Mouse (Mus musculus) embryonic facial prominence, embryonic 13.5 days (tissue): ENCODE results near the gene Mapk8. TPM values are rescaled to one million over a fixed set of nuclear protein-coding genes. Genes with fewer than 3 reads are reported as not detected.

Experiments used
- ATAC-seq: fragments of 200-750 bp; cut with Nextera tagmentation; 2 replicates; pipeline ENCODE4 v1.8.0; 2017; ENCODE audit warnings: low read depth; ENCODE audit not compliant: insufficient number of reproducible peaks, insufficient read depth, low FRiP score, low TSS enrichment
- H3K27ac ChIP-seq: fragments of 300-500 bp; sonication (generic); 2 replicates; pipeline ENCODE4 v1.5.1; 2015; ENCODE audit warnings: moderate library complexity, mild to moderate bottlenecking, inconsistent platforms
- H3K27me3 ChIP-seq: fragments of 300-500 bp; sonication (generic); 2 replicates; pipeline ENCODE4 v1.6.1; 2015; ENCODE audit warnings: mild to moderate bottlenecking, inconsistent platforms
- H3K36me3 ChIP-seq: fragments of 300-500 bp; sonication (generic); 2 replicates; pipeline ENCODE4 v1.6.1; 2015; ENCODE audit warnings: mild to moderate bottlenecking, inconsistent platforms
- H3K4me1 ChIP-seq: fragments of 300-500 bp; sonication (generic); 2 replicates; pipeline ENCODE4 v1.6.1; 2015; ENCODE audit warnings: inconsistent platforms
- H3K4me2 ChIP-seq: fragments of 300-500 bp; sonication (generic); 2 replicates; pipeline ENCODE4 v1.6.1; 2015; ENCODE audit warnings: moderate library complexity, mild to moderate bottlenecking, inconsistent platforms
- H3K4me3 ChIP-seq: fragments of 300-500 bp; sonication (generic); 2 replicates; pipeline ENCODE4 v1.5.1; 2015; ENCODE audit warnings: mild to moderate bottlenecking, inconsistent platforms
- H3K9ac ChIP-seq: fragments of 300-500 bp; sonication (generic); 2 replicates; pipeline ENCODE4 v1.6.1; 2015; ENCODE audit warnings: mild to moderate bottlenecking, inconsistent platforms
- H3K9me3 ChIP-seq: fragments of 300-500 bp; sonication (generic); 2 replicates; pipeline ENCODE4 v1.6.1; 2016; ENCODE audit warnings: inconsistent platforms
- WGBS: fragments of 180-500 bp; shearing (Covaris S2); methylation state at CpG from one replicate; pipeline ENCODE4 v1.1.7; 2015; ENCODE audit warnings: mixed read lengths; 5-methylcytosine and 5-hydroxymethylcytosine counted together
- polyA plus RNA-seq: library from polyadenylated mRNA; unstranded; fragments of >200 nt; fragmentation: Nextera tagmentation; extraction: Ambion mirVana; gene quantifications from 2 replicates; pipeline ENCODE4 v1.2.1, GENCODE M21; 2015

Mapk8 gene
- polyA plus RNA-seq, 1 experiment from 2014 or later, result 24.2 TPM

GRCm38 (mm10) chr14:33362807-33363206 is 84.2 kb downstream of the Mapk8 start:
- Histone ChIP-seq H3K36me3 (no peaks in the 10 kb centered on the region; the same call in 1 of the 2 replicates), H3K27ac (no peak overlapping the region), H3K4me2 (no peak overlapping the region), H3K9me3 (no peaks in the 10 kb centered on the region), H3K27me3 (0 out of 2 replicates have a peak, but pooled peaks cover 19% of the 10 kb centered on the region), H3K4me3 (no peak overlapping the region), H3K4me1 (peaks cover 15% of the 10 kb centered on the region; the same call in 1 of the 2 replicates), H3K9ac (0 out of 2 replicates have a peak overlapping the region, but pooled peaks have one; percentile 7)
- no peak for ATAC-seq
- 18% methylated on average over 10 of the region's 10 CpGs for WGBS

DNA sequence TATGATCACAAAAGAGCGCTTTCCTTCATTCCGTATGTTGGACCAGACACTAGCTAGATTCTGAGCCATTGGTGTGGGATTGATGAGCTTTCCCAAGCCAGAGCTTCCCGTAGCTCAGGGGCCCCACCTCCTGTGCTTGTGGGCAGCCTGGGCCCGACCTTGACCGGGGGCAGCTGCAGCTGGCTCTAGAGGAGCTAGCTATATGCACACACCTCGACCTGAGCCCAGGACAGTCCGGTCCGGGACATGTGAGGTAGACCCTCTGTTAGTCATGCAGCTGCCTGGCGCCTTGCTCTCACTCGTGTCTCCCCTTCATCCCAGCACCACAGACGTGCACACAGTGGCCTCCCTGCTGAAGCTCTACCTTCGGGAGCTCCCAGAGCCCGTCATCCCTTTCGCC is 84.8 kb downstream of the Mapk8 start:
- no peaks in the 10 kb centered on the region for H3K9me3 ChIP-seq
- H3K27ac ChIP-seq, result no peak overlapping the region
- WGBS, result 56% methylated on average over 14 of the region's 14 CpGs
- peaks cover 19% of the 10 kb centered on the region; the same call in 1 of the 2 replicates for H3K4me1 ChIP-seq
- no peak overlapping the region for H3K4me2 ChIP-seq
- H3K9ac ChIP-seq, result 0 out of 2 replicates have a peak overlapping the region, but pooled peaks have one; percentile 7
- no peaks in the 10 kb centered on the region; the same call in 1 of the 2 replicates for H3K36me3 ChIP-seq
- H3K27me3 ChIP-seq, result 0 out of 2 replicates have a peak, but pooled peaks cover 19% of the 10 kb centered on the region
- H3K4me3 ChIP-seq, result no peak overlapping the region
- ATAC-seq, result no peak

GRCm38 (mm10) chr14:33361546-33361945 is 85.4 kb downstream of the Mapk8 start:
- ATAC-seq, result no peak
- WGBS, result 45% methylated on average over 4 of the region's 4 CpGs
- no peak overlapping the region for H3K4me2 ChIP-seq

GRCm38 (mm10) chr14:33358891-33359290 is 88.1 kb downstream of the Mapk8 start:
- no peak overlapping the region for H3K4me2 ChIP-seq
- no peaks in the 10 kb centered on the region for H3K9me3 ChIP-seq
- H3K4me3 ChIP-seq, result no peak overlapping the region
- WGBS, result 86% methylated on average over 8 of the region's 8 CpGs
- H3K36me3 ChIP-seq, result no peaks in the 10 kb centered on the region
- no peak for ATAC-seq
- H3K4me1 ChIP-seq, result peaks cover 23% of the 10 kb centered on the region; the same call in 1 of the 2 replicates
- no peak overlapping the region for H3K27ac ChIP-seq
- H3K9ac ChIP-seq, result no peak overlapping the region
- H3K27me3 ChIP-seq, result 0 out of 2 replicates have a peak, but pooled peaks cover 19% of the 10 kb centered on the region

More at GRCm38 (mm10) chr14:33361546-33361945, 85.4 kb downstream of the Mapk8 start:
- H3K4me1 ChIP-seq, result peaks cover 19% of the 10 kb centered on the region; the same call in 1 of the 2 replicates
- no peaks in the 10 kb centered on the region for H3K36me3 ChIP-seq
- 0 out of 2 replicates have a peak, but pooled peaks cover 19% of the 10 kb centered on the region for H3K27me3 ChIP-seq
- no peak overlapping the region for H3K4me3 ChIP-seq
- H3K9ac ChIP-seq, result no peak overlapping the region
- H3K27ac ChIP-seq, result no peak overlapping the region
- no peaks in the 10 kb centered on the region for H3K9me3 ChIP-seq

GRCm38 (mm10) chr14:33357600-33358368 is 89.2 kb downstream of the Mapk8 start:
- WGBS, result 65% methylated on average over 12 of the region's 12 CpGs
- Histone ChIP-seq H3K27me3 (peaks cover 21% of the 10 kb centered on the region), H3K36me3 (no peaks in the 10 kb centered on the region), H3K27ac (no peak overlapping the region), H3K9me3 (no peaks in the 10 kb centered on the region), H3K4me3 (no peak overlapping the region), H3K9ac (no peak overlapping the region), H3K4me2 (no peak overlapping the region), H3K4me1 (peaks cover 22% of the 10 kb centered on the region; the same call in 1 of the 2 replicates)
- no peak for ATAC-seq

- Histone ChIP-seq H3K27ac (no peak overlapping the region), H3K36me3 (no peaks in the 10 kb centered on the region), H3K27me3 (peaks cover 32% of the 10 kb centered on the region), H3K9me3 (no peaks in the 10 kb centered on the region), H3K4me2 (no peak overlapping the region), H3K4me3 (no peak overlapping the region), H3K9ac (no peak overlapping the region), H3K4me1 (peaks cover 20% of the 10 kb centered on the region; the same call in 1 of the 2 replicates)
- ATAC-seq, result no peak
- WGBS, result 86% methylated on average over 5 of the region's 5 CpGs
Observed at GRCm38 (mm10) chr14:33355276-33355675, 91.7 kb downstream of the Mapk8 start.

DNA sequence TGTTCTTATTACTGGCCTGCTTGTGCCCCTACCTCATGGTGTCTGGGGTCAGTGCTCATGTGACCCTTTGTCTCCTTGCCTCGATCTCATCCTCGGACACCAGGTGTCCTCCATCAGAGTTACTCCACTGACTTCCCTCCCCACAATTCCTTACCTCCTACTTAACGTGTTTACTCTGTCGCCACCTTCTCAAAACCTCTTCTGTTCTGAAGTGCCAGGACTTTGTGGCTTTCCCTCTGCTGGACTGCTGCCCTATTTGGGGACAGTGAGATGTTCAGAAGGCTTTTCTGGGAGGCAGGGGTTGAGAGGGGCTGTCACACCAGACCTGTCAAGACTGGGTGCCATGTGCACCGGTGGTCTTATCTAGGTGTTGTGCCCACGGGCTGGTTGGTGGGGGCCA is 94.1 kb downstream of the Mapk8 start:
- Histone ChIP-seq H3K9me3 (no peaks in the 10 kb centered on the region), H3K4me1 (peaks cover 19% of the 10 kb centered on the region; the same call in 1 of the 2 replicates), H3K27ac (no peak overlapping the region), H3K4me2 (no peak overlapping the region), H3K9ac (no peak overlapping the region), H3K4me3 (no peak overlapping the region), H3K27me3 (peaks cover 51% of the 10 kb centered on the region), H3K36me3 (no peaks in the 10 kb centered on the region)
- ATAC-seq, result no peak
- 81% methylated on average over 6 of the region's 6 CpGs for WGBS

GRCm38 (mm10) chr14:33351984-33352722 is 94.8 kb downstream of the Mapk8 start:
- no peak overlapping the region for H3K27ac ChIP-seq
- no peaks in the 10 kb centered on the region for H3K9me3 ChIP-seq
- H3K4me2 ChIP-seq, result peak overlapping the region; percentile 91; the same call in 1 of the 2 replicates
- H3K36me3 ChIP-seq, result no peaks in the 10 kb centered on the region
- peaks cover 14% of the 10 kb centered on the region; the same call in 1 of the 2 replicates for H3K4me1 ChIP-seq
- no peak for ATAC-seq
- H3K9ac ChIP-seq, result no peak overlapping the region
- no peak overlapping the region for H3K4me3 ChIP-seq
- peaks cover 54% of the 10 kb centered on the region for H3K27me3 ChIP-seq
- WGBS, result 76% methylated on average over 6 of the region's 6 CpGs

DNA sequence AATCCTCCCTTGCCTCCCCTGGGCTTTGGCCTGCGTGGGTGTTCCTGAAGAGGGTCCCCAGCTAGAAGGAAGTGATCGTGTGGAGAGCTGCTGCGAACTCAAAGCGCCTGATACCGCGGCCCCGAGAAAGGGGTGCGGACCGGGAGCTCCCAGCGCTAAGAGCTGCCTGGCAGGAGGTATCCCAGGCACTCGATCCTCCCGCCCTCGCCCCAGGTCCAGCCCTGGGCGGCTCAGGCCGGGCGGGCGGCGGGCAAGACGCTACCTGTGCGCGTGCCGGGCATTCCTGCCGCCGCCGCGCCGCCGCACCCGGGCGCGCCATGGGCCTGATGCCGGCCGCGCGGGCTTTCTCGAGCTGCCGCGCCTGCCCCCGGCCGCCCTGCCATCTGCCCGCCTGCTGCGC is 95.9 kb downstream of the Mapk8 start:
- H3K4me2 ChIP-seq, result peak overlapping the region; percentile 91
- H3K9me3 ChIP-seq, result no peaks in the 10 kb centered on the region
- under 1% methylated on average over 32 of the region's 42 CpGs for WGBS
- 0 out of 2 replicates have a peak, but pooled peaks have one; percentile 64 for ATAC-seq
- H3K4me1 ChIP-seq, result peaks cover 14% of the 10 kb centered on the region; the same call in 1 of the 2 replicates
- H3K9ac ChIP-seq, result peak overlapping the region; percentile 74
- H3K27me3 ChIP-seq, result peaks cover 55% of the 10 kb centered on the region
- no peaks in the 10 kb centered on the region for H3K36me3 ChIP-seq
- H3K4me3 ChIP-seq, result peak overlapping the region; percentile 52
- no peak overlapping the region for H3K27ac ChIP-seq

DNA sequence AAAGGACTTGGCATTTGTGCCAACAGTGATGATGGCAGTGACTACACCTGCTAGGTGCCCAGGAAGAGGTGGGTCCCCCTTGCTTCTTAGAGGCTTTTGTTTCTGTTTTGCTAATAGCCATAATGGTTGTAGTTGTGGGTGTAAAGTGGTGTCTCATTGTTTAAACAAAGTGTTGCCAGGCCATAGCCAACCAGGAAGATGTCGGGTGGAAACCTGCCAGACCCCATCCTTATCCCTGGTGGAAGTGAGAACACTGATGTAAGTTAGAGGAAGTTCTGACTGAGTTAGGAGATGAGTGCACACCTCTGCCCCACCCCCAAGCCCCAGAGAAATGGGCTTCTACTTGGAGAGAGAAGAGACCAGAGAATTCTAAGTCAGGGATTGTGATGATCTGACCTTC is 98.8 kb downstream of the Mapk8 start:
- no peak overlapping the region for H3K27ac ChIP-seq
- no peak for ATAC-seq
- H3K4me3 ChIP-seq, result no peak overlapping the region
- H3K9me3 ChIP-seq, result no peaks in the 10 kb centered on the region
- WGBS, result 81% methylated on average over 1 of the region's 1 CpGs
- no peak overlapping the region for H3K9ac ChIP-seq
- H3K4me2 ChIP-seq, result no peak overlapping the region
- H3K36me3 ChIP-seq, result no peaks in the 10 kb centered on the region
- peaks cover 53% of the 10 kb centered on the region for H3K27me3 ChIP-seq
- 0 out of 2 replicates have a peak, but pooled peaks cover 7% of the 10 kb centered on the region for H3K4me1 ChIP-seq

- WGBS, result 67% methylated on average over 4 of the region's 4 CpGs
- ATAC-seq, result no peak
- Histone ChIP-seq H3K9ac (no peak overlapping the region), H3K4me3 (no peak overlapping the region), H3K27ac (no peak overlapping the region), H3K4me1 (0 out of 2 replicates have a peak, but pooled peaks cover 7% of the 10 kb centered on the region), H3K4me2 (no peak overlapping the region), H3K9me3 (no peaks in the 10 kb centered on the region), H3K27me3 (peaks cover 51% of the 10 kb centered on the region), H3K36me3 (no peaks in the 10 kb centered on the region)
Observed at GRCm38 (mm10) chr14:33347738-33348137, 99.2 kb downstream of the Mapk8 start.
